Mouse (Mus musculus) E14TG2a.4 (cell line): ENCODE data around the gene Sigmar1.
"Not testable (repeated sequence)": the region's sequence is repeated elsewhere in the genome, so short reads cannot be mapped to it uniquely, and the experiment has no call there.

Source experiments
- CTCF ChIP-seq: conservative IDR thresholded peaks from 2 replicates; pipeline ENCODE4 v1.5.1; 2014; ENCODE audit warnings: low read length
- NANOG ChIP-seq: IDR thresholded peaks from 2 replicates; pipeline ENCODE4 v1.6.1; 2014; ENCODE audit warnings: borderline replicate concordance, low read length, mixed read lengths
- POU5F1 ChIP-seq: IDR thresholded peaks from 2 replicates; pipeline ENCODE4 v1.6.1; 2014; ENCODE audit warnings: low read length, borderline replicate concordance

DNA sequence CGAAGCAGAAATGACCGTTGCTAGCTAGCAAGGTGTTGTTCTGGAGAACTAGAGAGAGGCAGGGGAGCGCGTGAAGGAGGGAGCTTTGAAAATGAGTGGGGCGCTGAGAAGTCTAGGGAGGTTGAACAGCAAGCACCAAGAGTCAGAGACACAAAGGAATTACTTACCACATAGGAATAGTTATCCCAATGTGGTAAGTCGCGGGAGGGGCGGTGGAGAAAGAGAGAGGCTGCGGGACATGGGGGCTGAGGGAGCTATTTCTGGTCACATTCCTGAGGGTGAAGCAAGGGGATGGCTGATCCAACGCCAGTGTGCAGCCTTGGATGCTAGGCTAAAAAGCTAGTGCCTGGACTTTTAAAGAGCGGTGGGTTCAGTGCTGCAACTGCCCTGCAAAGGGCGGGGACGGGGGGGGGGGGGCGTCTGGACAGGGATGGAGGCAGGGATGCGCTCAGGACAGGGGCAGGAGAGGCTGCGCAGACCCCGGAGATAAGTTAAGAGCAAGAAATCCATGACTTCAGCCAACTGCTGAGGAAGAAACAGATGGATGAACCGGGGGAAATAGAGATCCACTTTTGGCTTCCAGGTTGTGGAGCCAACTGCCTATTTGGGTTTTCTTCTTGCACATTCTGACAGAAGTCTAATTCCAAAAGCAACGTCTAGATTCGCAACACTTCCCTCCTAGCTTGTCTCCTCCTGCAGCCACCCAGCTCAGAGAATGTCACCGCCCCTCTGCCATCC lies 26.0 kb upstream of the Sigmar1 start:
- TF ChIP-seq CTCF, POU5F1, NANOG: not testable (repeated sequence)
